Mouse (Mus musculus): ENCODE data around the gene AI464131. TPM values are rescaled to one million over a fixed set of nuclear protein-coding genes. Genes with fewer than 3 reads are reported as not detected.

The AI464131 gene
- polyA plus RNA-seq, 1 experiment from 2014 or later, result 8.0 TPM

- H3K4me3 ChIP-seq (ENCODE audit: low read depth, low read length), result no peak overlapping the region
- ATAC-seq (ENCODE audit: low read depth), result no peak
- H3K4me2 ChIP-seq (ENCODE audit: low read depth, low read length), result no peak overlapping the region
- 19% methylated on average over 7 of the region's 7 CpGs for WGBS
- H3K27ac ChIP-seq (ENCODE audit: low read depth, low read length), result no peak overlapping the region
- peaks cover 4% of the 10 kb centered on the region; the same call in 1 of the 2 replicates for H3K36me3 ChIP-seq (ENCODE audit: control insufficient read depth, insufficient read depth, low read length)
- H3K9ac ChIP-seq (replicated peaks; ENCODE audit: low read depth, low read length), result 0 out of 2 replicates have a peak overlapping the region, but pooled peaks have one; percentile 11
- no peaks in the 10 kb centered on the region for H3K27me3 ChIP-seq (ENCODE audit: control insufficient read depth, insufficient read depth, low read length)
- peaks cover 26% of the 10 kb centered on the region for H3K4me1 ChIP-seq (ENCODE audit: control insufficient read depth, insufficient read depth, low read length)
- H3K9me3 ChIP-seq (ENCODE audit: control insufficient read depth, low read length), result no peaks in the 10 kb centered on the region
These were observed 23.7 kb upstream of the AI464131 start for GRCm38 (mm10) chr4:41526553-41526952.

- H3K36me3 ChIP-seq (ENCODE audit: control insufficient read depth, insufficient read depth, low read length), result peaks cover 7% of the 10 kb centered on the region; the same call in 1 of the 2 replicates
- no peak overlapping the region for H3K9ac ChIP-seq (replicated peaks; ENCODE audit: low read depth, low read length)
- no peak overlapping the region for H3K4me3 ChIP-seq (ENCODE audit: low read depth, low read length)
- H3K9me3 ChIP-seq (ENCODE audit: control insufficient read depth, low read length), result no peaks in the 10 kb centered on the region
- H3K4me1 ChIP-seq (ENCODE audit: control insufficient read depth, insufficient read depth, low read length), result peaks cover 26% of the 10 kb centered on the region
- no peak overlapping the region for H3K4me2 ChIP-seq (ENCODE audit: low read depth, low read length)
- no peak for ATAC-seq (ENCODE audit: low read depth)
- 76% methylated on average over 9 of the region's 9 CpGs for whole genome bisulfite sequencing
- no peaks in the 10 kb centered on the region for H3K27me3 ChIP-seq (ENCODE audit: control insufficient read depth, insufficient read depth, low read length)
- no peak overlapping the region for H3K27ac ChIP-seq (ENCODE audit: low read depth, low read length)
These were observed 22.0 kb upstream of the AI464131 start for GRCm38 (mm10) chr4:41524829-41525228.

- no peak for ATAC-seq (ENCODE audit: low read depth)
- H3K4me1 ChIP-seq (ENCODE audit: control insufficient read depth, insufficient read depth, low read length), result peaks cover 26% of the 10 kb centered on the region
- no peaks in the 10 kb centered on the region for H3K9me3 ChIP-seq (ENCODE audit: control insufficient read depth, low read length)
- 83% methylated on average over 7 of the region's 7 CpGs for WGBS
- H3K36me3 ChIP-seq (ENCODE audit: control insufficient read depth, insufficient read depth, low read length), result peaks cover 9% of the 10 kb centered on the region; the same call in 1 of the 2 replicates
- H3K27ac ChIP-seq (ENCODE audit: low read depth, low read length), result no peak overlapping the region
- H3K27me3 ChIP-seq (ENCODE audit: control insufficient read depth, insufficient read depth, low read length), result no peaks in the 10 kb centered on the region
- H3K4me2 ChIP-seq (ENCODE audit: low read depth, low read length), result no peak overlapping the region
- H3K9ac ChIP-seq (replicated peaks; ENCODE audit: low read depth, low read length), result no peak overlapping the region
- H3K4me3 ChIP-seq (ENCODE audit: low read depth, low read length), result no peak overlapping the region
These were observed 21.0 kb upstream of the AI464131 start for GRCm38 (mm10) chr4:41523839-41524238.

- peaks cover 16% of the 10 kb centered on the region for H3K4me1 ChIP-seq (ENCODE audit: control insufficient read depth, insufficient read depth, low read length)
- H3K27ac ChIP-seq (ENCODE audit: low read depth, low read length), result no peak overlapping the region
- no peaks in the 10 kb centered on the region for H3K9me3 ChIP-seq (ENCODE audit: control insufficient read depth, low read length)
- no peak overlapping the region for H3K4me2 ChIP-seq (ENCODE audit: low read depth, low read length)
- ATAC-seq (ENCODE audit: low read depth), result no peak
- no peak overlapping the region for H3K9ac ChIP-seq (replicated peaks; ENCODE audit: low read depth, low read length)
- WGBS, result 59% methylated on average over 5 of the region's 5 CpGs
- no peaks in the 10 kb centered on the region for H3K27me3 ChIP-seq (ENCODE audit: control insufficient read depth, insufficient read depth, low read length)
- H3K4me3 ChIP-seq (ENCODE audit: low read depth, low read length), result no peak overlapping the region
- peaks cover 9% of the 10 kb centered on the region; the same call in 1 of the 2 replicates for H3K36me3 ChIP-seq (ENCODE audit: control insufficient read depth, insufficient read depth, low read length)
These were observed 19.9 kb upstream of the AI464131 start for GRCm38 (mm10) chr4:41522788-41523187.

GRCm38 (mm10) chr4:41522136-41522535, 19.3 kb upstream of the AI464131 start:
- Histone ChIP-seq H3K27me3 (ENCODE audit: control insufficient read depth, insufficient read depth, low read length) (no peaks in the 10 kb centered on the region), H3K9me3 (ENCODE audit: control insufficient read depth, low read length) (no peaks in the 10 kb centered on the region), H3K9ac (replicated peaks; ENCODE audit: low read depth, low read length) (no peak overlapping the region), H3K27ac (ENCODE audit: low read depth, low read length) (no peak overlapping the region), H3K4me2 (ENCODE audit: low read depth, low read length) (no peak overlapping the region), H3K4me3 (ENCODE audit: low read depth, low read length) (no peak overlapping the region), H3K36me3 (ENCODE audit: control insufficient read depth, insufficient read depth, low read length) (peaks cover 9% of the 10 kb centered on the region; the same call in 1 of the 2 replicates), H3K4me1 (ENCODE audit: control insufficient read depth, insufficient read depth, low read length) (peaks cover 9% of the 10 kb centered on the region; the same call in 1 of the 2 replicates)
- ATAC-seq (ENCODE audit: low read depth), result no peak
- WGBS, result 75% methylated on average over 6 of the region's 6 CpGs

GRCm38 (mm10) chr4:41520641-41521040, 17.8 kb upstream of the AI464131 start:
- Histone ChIP-seq H3K4me1 (ENCODE audit: control insufficient read depth, insufficient read depth, low read length) (no peaks in the 10 kb centered on the region), H3K4me2 (ENCODE audit: low read depth, low read length) (no peak overlapping the region), H3K36me3 (ENCODE audit: control insufficient read depth, insufficient read depth, low read length) (peaks cover 9% of the 10 kb centered on the region; the same call in 1 of the 2 replicates), H3K4me3 (ENCODE audit: low read depth, low read length) (no peak overlapping the region), H3K9ac (replicated peaks; ENCODE audit: low read depth, low read length) (no peak overlapping the region), H3K27me3 (ENCODE audit: control insufficient read depth, insufficient read depth, low read length) (no peaks in the 10 kb centered on the region), H3K27ac (ENCODE audit: low read depth, low read length) (no peak overlapping the region), H3K9me3 (ENCODE audit: control insufficient read depth, low read length) (no peaks in the 10 kb centered on the region)
- WGBS, result 41% methylated on average over 14 of the region's 14 CpGs
- ATAC-seq (ENCODE audit: low read depth), result no peak

GRCm38 (mm10) chr4:41519195-41519594, 16.3 kb upstream of the AI464131 start:
- no peaks in the 10 kb centered on the region for H3K9me3 ChIP-seq (ENCODE audit: control insufficient read depth, low read length)
- H3K4me2 ChIP-seq (ENCODE audit: low read depth, low read length), result no peak overlapping the region
- no peak for ATAC-seq (ENCODE audit: low read depth)
- 98% methylated on average over 5 of the region's 5 CpGs for WGBS
- no peak overlapping the region for H3K4me3 ChIP-seq (ENCODE audit: low read depth, low read length)
- H3K36me3 ChIP-seq (ENCODE audit: control insufficient read depth, insufficient read depth, low read length), result peaks cover 9% of the 10 kb centered on the region; the same call in 1 of the 2 replicates
- H3K9ac ChIP-seq (replicated peaks; ENCODE audit: low read depth, low read length), result no peak overlapping the region
- H3K4me1 ChIP-seq (ENCODE audit: control insufficient read depth, insufficient read depth, low read length), result no peaks in the 10 kb centered on the region
- H3K27ac ChIP-seq (ENCODE audit: low read depth, low read length), result no peak overlapping the region
- H3K27me3 ChIP-seq (ENCODE audit: control insufficient read depth, insufficient read depth, low read length), result no peaks in the 10 kb centered on the region

- Histone ChIP-seq H3K4me1 (ENCODE audit: control insufficient read depth, insufficient read depth, low read length) (0 out of 2 replicates have a peak, but pooled peaks cover 4% of the 10 kb centered on the region), H3K36me3 (ENCODE audit: control insufficient read depth, insufficient read depth, low read length) (0 out of 2 replicates have a peak, but pooled peaks cover 6% of the 10 kb centered on the region), H3K9me3 (ENCODE audit: control insufficient read depth, low read length) (no peaks in the 10 kb centered on the region), H3K27me3 (ENCODE audit: control insufficient read depth, insufficient read depth, low read length) (no peaks in the 10 kb centered on the region), H3K4me2 (ENCODE audit: low read depth, low read length) (no peak overlapping the region), H3K9ac (replicated peaks; ENCODE audit: low read depth, low read length) (no peak overlapping the region), H3K27ac (ENCODE audit: low read depth, low read length) (no peak overlapping the region), H3K4me3 (ENCODE audit: low read depth, low read length) (no peak overlapping the region)
- WGBS, result 76% methylated on average over 7 of the region's 7 CpGs
- ATAC-seq (ENCODE audit: low read depth), result no peak
These were observed 15.5 kb upstream of the AI464131 start for GRCm38 (mm10) chr4:41518349-41518748.

GRCm38 (mm10) chr4:41517233-41517632, 14.4 kb upstream of the AI464131 start, which contains the start of gene 1110017D15Rik:
Gene 1110017D15Rik, minus strand, starts transcription at chr4:41517333.
- WGBS, result 92% methylated on average over 2 of the region's 2 CpGs
- H3K9ac ChIP-seq (replicated peaks; ENCODE audit: low read depth, low read length), result no peak within 1 kb of the TSS
- H3K9me3 ChIP-seq (ENCODE audit: control insufficient read depth, low read length), result no peaks in the 10 kb centered on the region
- no peaks in the 10 kb centered on the region for H3K27me3 ChIP-seq (ENCODE audit: control insufficient read depth, insufficient read depth, low read length)
- H3K4me2 ChIP-seq (ENCODE audit: low read depth, low read length), result no peak within 1 kb of the TSS
- H3K4me3 ChIP-seq (ENCODE audit: low read depth, low read length), result no peak within 1 kb of the TSS
- H3K27ac ChIP-seq (ENCODE audit: low read depth, low read length), result no peak within 1 kb of the TSS
- no peak for ATAC-seq (ENCODE audit: low read depth)
- 0 out of 2 replicates have a peak, but pooled peaks cover 4% of the 10 kb centered on the region for H3K4me1 ChIP-seq (ENCODE audit: control insufficient read depth, insufficient read depth, low read length)
- H3K36me3 ChIP-seq (ENCODE audit: control insufficient read depth, insufficient read depth, low read length), result 0 out of 2 replicates have a peak, but pooled peaks cover 6% of the 10 kb centered on the region

Data from neural tube, embryonic 14.5 days (tissue).